Mouse (Mus musculus) layer of hippocampus, postnatal 10 days (tissue): ENCODE results near the gene Kalrn. TPM values are rescaled to one million over a fixed set of nuclear protein-coding genes. Genes with fewer than 3 reads are reported as not detected.

Experiments
- DNase-seq, 2 experiments: peaks; one replicate each; pipeline ENCODE4 v3.0.0; 2021; ENCODE audit warnings: low spot score in 2 of 2
- total RNA-seq, 2 experiments: library from RNA; stranded (reverse); gene quantifications; 2 replicates each; pipeline ENCODE4 v1.2.3; 2021

Gene Kalrn
- total RNA-seq, 2 experiments from 2014 or later: 312 to 341 TPM

DNA sequence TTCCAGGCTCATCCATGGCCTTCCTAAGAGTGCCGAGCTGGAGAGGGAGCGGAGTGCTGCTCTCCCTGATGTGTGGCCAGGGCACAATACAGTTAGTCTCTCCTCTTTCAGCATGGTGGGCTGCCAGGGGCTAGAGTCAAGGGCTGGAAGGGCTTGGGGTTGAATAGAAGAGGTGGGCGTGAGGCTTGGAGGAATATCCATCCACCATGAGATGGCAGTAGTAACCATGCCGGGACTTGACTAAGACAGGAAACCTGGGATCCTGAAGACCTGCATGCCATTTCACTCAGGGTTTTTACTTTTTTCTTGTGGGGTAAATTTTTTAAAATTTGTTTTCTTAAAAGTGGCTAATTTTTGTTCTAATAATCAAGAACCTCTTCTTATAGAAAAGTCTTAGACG, 365.4 kb downstream of the Kalrn start:
- peak in 1 of 2 experiments; percentile 4 for DNase-seq

DNA sequence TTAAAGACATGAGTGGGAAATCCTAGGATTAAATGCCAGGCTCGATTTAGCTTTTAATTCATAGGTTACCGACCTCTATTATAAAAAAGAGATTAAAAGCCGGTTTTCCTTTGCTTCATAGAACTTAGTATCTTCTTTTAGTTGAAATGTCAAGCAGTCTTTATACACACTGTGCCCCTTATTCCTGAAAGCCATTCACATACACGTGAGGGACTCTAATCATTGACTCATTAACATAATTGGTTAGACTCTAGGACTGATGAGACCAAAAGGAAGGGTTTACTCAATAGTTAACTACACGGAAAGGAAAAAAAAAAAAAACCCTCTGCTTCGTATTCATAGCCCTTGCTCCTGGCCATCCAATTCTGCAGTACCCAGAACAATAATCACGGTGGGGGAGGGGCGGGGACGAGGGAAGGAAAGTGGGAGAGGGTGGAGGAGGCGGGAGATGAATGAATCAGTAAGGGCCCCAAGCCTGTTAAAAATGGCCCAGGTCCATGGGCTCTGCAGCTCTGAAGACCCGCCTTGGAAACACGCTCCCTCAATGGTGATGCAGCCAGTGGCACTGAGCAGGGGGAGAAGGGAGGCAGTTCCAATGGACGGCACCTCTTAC, 368.7 kb downstream of the Kalrn start:
- DNase-seq: peak in 1 of 2 experiments; percentile 2

DNA sequence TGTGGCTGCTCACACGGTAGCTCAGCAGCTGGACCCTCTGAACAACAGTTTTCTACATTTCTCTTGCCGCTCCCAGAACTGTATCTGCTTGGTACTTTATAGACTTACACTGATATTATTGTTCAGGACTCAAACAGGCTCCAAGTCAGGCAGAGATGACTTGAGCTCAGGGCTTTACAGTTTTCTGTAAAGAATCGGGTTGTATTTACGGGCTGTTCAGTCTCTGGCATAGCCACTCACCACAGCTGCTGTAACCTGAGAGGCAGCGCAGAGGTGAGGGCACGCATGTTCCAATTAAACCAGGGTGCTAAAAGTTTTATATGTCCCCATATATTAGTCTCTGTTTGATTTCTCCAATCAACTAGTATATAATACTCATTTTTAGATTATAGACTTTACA, 373.8 kb downstream of the Kalrn start:
- no peak for DNase-seq

DNA sequence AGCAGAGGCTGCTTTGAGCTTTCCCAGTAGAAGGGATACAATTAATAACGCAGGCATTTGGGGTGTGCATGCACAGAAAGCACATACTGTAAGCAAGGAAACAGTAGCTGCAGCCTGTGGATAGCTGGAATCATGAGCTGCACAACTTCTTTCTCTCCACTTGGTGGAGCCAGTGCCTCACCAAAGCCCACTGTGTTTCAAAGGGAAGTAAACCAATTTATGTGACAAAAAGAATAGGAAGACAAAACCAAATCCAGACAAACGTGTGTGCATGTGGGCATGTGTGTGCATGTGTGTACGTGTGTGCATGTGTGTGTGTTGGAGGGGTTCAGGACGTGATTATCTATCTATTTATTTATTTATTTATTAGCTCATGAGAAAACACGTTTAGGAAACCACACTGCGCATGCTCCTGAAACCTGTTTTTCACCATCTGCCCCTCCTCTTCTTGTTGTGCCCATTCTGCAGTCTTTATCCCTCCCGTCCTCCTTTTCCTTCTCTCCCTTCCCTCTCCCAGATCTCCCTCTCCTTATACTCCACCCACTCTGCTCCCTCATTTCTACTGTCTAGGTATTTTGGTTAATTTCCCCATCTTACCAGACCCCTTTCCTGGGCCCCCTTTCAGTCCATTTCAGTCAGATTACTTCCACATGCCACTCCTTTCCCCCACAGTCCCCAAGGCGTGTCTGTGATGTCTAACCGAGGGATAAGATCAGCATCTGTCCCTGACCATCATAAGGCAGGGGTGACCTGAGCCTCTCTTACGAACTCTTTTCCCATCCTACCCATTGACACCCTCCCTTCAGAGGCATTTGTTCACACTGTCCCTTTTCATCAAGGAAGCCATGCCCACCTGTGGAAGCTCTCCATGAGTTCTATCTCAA, 380.1 kb downstream of the Kalrn start:
- DNase-seq: peak; percentile 57 to 63

DNA sequence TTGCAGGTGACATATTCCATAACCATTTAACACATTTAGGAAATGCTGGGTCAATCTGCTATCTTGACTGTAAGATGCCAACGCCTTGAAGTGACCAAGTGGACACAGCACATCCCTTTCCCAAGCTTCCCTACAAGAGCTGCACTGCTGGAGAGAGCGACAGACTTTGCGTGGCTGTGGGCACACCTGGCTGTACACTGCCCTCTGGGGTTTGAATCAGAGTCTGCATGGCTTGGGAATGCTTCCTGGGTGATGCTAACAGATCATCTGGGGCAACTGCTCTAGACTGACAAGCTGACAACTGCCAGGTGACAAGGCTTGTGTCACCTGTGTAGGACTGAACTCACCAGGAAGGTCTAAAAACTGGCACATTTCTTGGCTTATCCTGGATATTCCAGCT, 388.6 kb downstream of the Kalrn start:
- DNase-seq: no peak

DNA sequence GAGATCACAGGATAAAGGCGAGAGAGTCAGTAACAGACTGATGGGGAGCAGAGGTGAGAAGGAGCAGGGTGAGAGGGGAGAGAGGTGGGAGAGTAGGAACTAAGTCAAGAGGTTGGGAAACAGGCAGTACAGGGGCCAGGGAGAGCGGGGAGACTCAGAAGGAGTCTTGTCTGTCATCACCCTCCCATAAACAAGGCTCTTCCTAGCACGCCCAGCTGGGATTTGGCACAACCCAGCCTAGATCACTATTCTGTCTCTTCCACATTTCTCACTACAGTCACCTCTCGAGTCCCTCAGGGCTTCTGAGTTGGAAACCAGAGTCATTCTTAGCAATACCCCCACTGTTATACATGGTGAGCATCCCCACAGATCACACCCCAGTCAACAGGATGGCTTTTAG, 390.1 kb downstream of the Kalrn start:
- DNase-seq: no peak

DNA sequence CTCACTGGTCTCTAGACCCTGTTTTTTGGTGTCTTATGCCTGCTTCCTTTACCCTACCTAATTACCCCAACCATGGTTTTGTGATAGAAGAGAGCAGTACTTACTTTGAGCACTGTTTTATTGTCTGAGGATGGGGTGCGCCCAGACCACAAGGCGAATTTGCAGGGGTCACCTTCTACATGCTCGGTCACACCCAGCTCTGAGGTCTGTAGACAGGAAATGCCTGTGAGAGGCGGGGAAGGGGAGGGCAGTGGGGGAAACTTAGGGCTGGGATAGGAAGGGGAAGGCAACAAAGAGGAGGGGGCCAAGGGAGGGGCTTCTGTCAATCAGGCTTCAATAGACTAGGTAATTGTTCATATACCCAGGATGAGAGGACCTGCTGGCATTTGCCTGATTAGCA, 397.7 kb downstream of the Kalrn start:
- DNase-seq: no peak

DNA sequence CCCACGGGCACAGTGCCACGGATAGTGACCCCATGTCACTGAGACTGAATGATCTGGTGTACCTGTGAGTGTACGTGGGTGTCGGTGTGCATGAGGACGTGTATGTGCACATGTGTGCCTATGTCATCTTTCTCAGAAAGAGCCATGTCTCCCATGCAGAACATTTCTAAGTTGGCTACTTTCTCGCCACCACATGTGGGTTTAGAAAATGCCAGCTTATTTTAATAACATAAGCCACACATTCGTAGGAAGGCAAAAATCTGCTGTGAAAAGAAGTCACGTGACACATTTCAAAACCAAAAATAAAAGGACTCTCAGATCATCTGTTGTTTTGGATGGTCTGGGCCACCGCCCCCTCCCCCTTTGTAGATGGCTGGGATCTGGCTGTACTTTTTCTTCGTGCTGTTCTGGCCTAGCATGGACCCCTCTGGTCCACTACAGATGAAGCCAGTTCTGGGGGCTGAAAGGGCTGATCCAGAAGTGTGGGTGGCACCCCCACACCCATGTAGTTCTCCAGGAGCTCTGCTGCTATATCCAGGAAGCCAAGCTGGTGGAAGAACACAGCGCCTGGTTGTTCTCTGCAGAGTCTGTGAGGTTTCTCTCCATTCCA, 400.7 kb downstream of the Kalrn start:
- DNase-seq: peak; percentile 48 to 60

DNA sequence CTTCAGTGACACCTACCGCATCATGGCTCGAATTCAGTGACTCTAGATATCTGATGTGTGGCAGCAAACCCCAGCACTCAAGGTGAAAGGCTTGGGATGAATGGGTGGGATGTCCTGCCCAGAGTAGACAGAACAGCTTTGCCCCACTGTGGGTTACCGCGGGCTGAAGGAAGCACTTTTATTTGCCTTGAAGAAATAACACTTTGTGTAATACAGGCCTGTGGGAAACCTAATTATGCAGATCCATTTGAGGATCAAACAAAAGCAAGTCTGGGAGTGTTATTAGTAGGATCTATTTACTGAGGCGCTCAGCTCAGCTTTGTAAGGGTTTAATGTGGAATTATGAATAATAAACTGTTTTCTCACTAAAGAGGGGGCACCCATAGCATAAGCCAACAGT, 406.3 kb downstream of the Kalrn start:
- DNase-seq: no peak

DNA sequence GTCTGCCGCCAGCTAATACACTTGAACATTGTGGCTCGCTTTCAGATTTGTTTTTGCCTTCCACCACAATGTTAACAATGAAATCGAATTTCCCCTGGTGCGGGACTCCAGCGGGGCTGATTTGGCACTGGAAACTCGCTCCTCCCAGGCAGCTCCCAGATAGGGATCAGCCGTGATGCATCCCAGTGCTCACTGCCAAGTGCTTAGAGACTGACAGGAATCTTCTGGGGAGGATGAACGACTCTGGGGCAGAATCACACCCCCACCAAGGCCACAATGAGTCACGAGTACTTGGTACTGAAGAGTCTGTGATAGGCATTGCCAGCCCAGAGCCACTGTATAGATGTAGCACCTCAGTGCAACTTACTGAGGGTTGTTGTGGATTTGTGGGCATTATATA, 410.2 kb downstream of the Kalrn start:
- DNase-seq: no peak

DNA sequence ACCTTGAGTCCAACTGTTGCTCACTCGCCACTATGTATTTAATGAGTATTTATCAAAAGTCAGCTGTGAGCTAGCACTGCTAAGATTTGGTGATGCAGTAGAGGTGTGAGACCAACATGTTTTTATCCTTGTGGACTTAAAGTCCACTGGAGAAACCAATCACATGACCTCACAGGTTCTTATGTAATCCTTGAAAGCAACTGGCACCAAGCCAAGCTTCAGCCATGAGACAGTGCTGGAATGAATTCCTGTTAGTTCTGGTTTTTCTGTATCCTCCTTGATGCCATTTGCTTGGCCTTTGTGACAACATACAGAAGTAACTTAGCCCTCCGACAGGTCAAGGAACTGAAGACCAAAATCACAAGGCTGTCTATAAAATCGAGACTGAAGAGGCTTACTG, 413.8 kb downstream of the Kalrn start:
- no peak for DNase-seq

DNA sequence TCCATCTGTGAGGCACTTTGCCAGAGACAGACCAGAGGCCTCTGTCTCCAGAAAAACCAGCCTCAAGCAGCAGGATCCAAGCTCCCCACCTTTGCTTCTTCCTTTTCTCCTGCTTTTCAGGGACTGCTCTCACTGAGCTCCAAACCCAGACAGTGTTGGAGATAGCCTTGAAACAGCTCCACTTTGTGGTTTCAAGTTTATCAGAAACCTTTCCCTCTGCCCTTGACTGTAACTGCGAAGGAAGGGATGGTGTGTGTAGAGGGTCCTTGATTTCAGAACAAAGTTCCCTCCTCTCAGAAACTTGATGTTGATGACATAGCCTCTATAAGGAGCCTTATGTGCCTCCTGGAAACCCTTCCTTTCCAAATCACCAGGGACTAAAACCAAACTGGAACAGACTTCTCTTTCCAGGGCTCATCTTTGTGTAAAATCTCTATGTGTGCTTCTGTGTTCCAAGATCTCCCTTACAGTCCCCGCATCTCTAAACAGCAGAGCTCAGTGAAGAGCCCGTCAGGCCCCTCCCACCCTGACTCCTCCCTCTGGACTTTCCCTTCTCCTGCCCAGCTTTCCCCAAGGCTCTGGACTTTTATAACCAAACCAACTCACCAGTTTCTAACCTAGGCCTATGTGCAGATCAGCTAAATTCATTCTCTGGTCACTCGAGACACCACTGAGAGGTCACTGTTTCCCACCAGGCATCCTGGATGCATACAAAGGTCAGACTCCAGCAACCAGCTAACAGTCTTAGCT, 415.8 kb downstream of the Kalrn start:
- no peak for DNase-seq

DNA sequence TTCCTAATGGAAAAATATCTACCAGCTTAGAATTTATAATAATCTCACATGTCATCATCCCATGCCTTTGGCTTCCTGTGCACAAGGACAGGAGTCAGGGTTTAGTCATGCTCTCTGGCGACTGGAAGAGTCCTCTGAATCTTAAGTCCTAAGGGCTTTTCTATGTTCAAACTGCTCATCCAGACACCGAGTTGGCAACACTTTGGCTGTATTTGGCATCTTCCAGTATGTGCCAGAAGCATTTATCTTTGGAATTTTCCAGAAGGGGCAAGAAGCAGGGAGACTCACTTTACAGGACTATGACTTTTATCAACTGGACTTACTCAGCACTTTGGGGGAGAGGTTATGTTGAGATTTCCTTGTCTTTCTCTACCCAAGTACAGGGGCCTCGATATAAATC, 417.6 kb downstream of the Kalrn start:
- DNase-seq: no peak

DNA sequence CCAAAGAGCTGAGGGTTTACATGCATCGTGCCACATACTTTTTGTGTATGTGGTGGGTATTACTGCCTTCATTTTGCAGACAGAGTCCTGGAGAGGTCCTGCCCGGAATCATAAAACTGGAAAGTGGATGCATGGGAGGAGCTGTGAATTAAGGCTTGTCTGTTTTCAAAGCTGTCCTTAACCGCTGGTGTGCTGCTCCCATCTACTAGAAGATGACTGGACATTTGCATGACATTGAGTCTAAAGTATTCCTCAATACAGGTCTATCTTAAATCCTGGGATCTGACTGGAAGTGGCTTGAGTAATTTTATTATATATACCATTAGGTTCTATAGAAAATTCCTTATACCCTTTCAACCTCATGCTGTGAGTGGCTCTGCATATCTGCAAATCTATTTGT, 418.4 kb downstream of the Kalrn start:
- DNase-seq: no peak

DNA sequence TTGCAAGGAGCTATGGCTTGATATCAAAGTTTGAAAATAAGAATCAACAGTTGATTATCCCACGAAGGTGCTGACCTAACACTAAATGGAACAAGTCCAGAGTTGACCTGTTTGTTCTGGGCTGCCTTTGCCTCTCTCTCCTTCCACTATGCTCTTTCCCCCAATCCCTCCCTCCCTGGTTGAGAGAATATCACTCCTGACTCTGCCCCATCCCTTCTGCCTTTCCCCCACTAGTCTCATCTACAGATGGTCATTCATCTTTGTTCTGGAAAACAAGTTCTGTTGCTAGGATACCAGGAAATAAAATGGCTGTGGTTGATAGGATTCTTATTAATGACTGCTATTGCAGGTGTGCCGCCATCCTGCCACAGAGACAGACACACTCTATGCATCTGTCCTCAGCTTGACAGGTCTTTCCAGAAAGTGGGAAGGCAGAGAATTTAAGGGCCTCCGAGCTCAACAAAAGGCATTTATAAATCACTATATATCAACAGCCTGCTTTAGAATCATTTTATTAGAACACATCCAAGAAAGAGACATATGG, 421.7 kb downstream of the Kalrn start:
- DNase-seq: no peak

DNA sequence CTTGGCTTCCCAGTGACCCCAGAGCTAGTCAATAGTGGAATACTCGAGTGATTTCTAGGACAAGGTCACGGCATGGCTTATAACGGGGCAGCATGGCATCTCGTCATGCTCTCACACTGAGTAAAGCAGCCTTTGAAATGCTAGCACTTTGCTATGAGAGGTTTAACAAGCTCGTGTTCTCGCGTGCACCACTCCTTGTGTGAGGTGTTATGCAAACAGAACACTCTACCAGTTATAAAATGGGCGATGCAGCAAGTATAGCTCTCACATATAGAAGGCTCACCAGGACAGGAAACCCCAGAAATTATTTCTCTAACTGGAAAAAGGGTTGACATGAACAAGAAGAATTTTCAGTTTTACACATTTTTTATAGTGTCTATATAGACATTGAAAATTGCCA, 431.7 kb downstream of the Kalrn start:
- DNase-seq: no peak

DNA sequence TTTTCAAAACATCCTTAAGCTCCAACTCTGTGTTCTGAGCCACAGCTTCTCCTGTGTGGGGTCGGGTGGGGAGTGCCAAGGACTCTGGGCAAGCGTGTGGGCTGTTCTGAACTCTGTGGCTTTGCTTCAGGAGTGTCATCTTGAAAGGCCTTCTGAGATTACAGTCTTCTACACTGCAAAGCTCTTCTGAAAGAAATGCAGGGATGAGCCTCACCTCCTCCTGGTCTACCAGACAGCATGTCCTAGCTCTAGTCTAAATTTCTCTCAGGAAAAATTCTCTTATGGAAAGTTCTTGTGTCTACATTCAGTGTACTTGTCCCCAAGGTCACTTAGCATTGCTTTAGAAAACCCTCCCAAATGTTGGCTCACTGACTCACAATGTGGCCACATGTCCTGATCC, 438.3 kb downstream of the Kalrn start:
- no peak for DNase-seq

DNA sequence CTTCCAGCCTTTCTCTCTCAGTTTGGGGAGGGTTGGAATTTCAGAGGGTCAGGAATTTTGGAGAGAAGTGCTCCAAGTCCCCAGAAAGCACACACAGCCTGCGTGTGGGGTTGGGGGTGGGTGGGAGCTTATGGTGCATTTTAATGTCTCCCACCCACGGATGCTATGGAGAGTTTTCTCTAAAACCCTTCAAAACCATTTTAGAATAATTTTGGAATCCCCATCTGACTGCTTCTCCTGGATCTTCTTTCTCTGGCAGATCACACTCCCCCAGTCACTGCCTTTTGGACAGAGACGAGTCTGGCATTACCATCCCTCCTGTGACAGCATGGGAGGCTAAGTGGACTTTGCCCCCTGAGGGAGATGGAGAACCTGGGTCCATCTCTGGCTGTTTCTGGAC, 438.7 kb downstream of the Kalrn start:
- no peak for DNase-seq

DNA sequence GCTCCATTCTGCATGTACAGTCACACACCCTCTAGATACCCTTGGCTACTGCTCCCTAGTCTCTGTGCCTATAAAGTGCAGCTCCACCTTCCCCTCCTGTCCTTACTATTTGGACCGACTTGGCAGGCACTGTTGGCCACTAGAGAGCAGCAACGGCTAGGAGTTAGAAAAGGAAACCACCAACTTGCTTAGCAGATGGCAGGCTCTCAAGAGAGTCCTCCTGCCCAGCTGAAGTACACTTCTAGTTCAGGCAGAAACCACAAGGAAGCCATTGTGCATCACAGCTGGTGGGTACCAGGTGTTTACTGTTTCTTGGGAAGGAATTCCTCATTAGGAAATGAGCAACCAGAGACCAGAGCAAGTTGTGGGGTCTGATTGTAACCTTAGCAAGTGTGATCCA, 447.7 kb downstream of the Kalrn start:
- peak; percentile 78 to 84 for DNase-seq

DNA sequence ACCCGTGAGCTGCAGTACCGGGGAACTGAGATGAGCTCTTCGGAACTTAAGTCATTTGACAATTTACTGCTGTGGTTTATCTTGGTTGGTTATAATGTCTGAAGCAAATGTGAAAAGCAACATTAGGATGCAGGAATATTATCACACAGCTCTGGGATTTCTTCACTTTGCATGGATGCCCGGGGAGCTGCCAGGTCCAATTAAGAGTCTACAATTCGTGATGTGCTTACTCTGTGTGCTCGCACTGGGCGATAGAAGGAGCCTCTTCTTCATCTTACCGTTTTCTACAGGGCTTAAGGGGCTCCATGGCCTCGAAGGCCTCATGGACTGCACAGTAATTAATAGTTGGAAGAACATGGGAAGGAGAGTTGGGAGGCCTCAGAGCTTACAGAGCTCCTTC, 450.8 kb downstream of the Kalrn start:
- DNase-seq: no peak

DNA sequence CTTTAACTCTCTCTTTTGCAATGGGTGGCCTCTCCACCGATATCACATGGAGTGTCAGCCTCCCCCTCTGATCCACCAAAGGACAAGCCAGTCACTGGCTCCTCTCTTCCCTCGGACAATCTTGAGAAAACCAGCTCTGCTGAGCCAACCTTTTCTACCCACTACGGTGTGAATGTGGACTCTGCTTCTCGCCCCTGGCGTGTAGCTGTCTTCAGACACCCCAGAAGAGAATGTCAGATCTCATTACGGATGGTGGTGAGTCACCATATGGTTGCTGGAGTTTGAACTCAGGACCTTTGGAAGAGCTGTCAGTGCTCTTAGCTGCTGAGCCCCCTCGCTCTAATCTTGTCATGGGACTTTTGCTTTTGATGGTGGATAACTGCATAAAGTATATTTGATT, 452.0 kb downstream of the Kalrn start:
- DNase-seq: no peak
